Mouse (Mus musculus) heart, embryonic 11.5 days (tissue): Measurements from ENCODE around the gene Ptchd4. TPM values are rescaled to one million over a fixed set of nuclear protein-coding genes. Genes with fewer than 3 reads are reported as not detected.
A peak's percentile ranks its signal among the peaks of the same experiment; 100 is the strongest.

Experiments used
- ATAC-seq: fragments of 200-750 bp; cut with Nextera tagmentation; replicated peaks from 2 replicates; pipeline ENCODE4 v1.8.0; 2017; ENCODE audit warnings: moderate library complexity; ENCODE audit not compliant: insufficient number of reproducible peaks, low FRiP score, low TSS enrichment
- H3K27ac ChIP-seq: fragments of 300-500 bp; sonication (generic); 2 replicates; pipeline ENCODE4 v1.5.1; 2014; ENCODE audit warnings: mild to moderate bottlenecking, low read depth, low read length
- H3K27me3 ChIP-seq: fragments of 300-500 bp; sonication (generic); 2 replicates; pipeline ENCODE4 v1.6.1; 2014; ENCODE audit warnings: mild to moderate bottlenecking, low read length, mixed read lengths; ENCODE audit not compliant: control insufficient read depth, insufficient read depth
- H3K36me3 ChIP-seq: fragments of 300-500 bp; sonication (generic); 2 replicates; pipeline ENCODE4 v1.6.1; 2014; ENCODE audit warnings: mild to moderate bottlenecking, low read length, moderate library complexity, mixed read lengths; ENCODE audit not compliant: control insufficient read depth, insufficient read depth
- H3K4me1 ChIP-seq: fragments of 300-500 bp; sonication (generic); 2 replicates; pipeline ENCODE4 v1.6.1; 2014; ENCODE audit warnings: low read length; ENCODE audit not compliant: control insufficient read depth, insufficient read depth
- H3K4me2 ChIP-seq: fragments of 300-500 bp; sonication (generic); 2 replicates; pipeline ENCODE4 v1.6.1; 2014; ENCODE audit warnings: mild to moderate bottlenecking, moderate library complexity
- H3K4me3 ChIP-seq: fragments of 300-500 bp; sonication (generic); 2 replicates; pipeline ENCODE4 v1.5.1; 2014; ENCODE audit warnings: low read depth, low read length
- H3K9ac ChIP-seq: fragments of 300-500 bp; sonication (generic); 2 replicates; pipeline ENCODE4 v1.6.1; 2014; ENCODE audit warnings: mild to moderate bottlenecking, low read depth, low read length, moderate library complexity
- H3K9me3 ChIP-seq: fragments of 300-500 bp; sonication (generic); replicated peaks from 2 replicates; pipeline ENCODE4 v1.6.1; 2016; ENCODE audit warnings: low read length; ENCODE audit not compliant: control insufficient read depth
- WGBS: fragments of 180-500 bp; shearing (Covaris S2); extraction: QIAGEN DNeasy Blood & Tissue Kit; methylation state at CpG from one replicate; pipeline ENCODE4 v1.1.7; 2014; ENCODE audit not compliant: insufficient replicate concordance; 5-methylcytosine and 5-hydroxymethylcytosine counted together
- polyA plus RNA-seq: library from polyadenylated mRNA; unstranded; fragments of >200 nt; fragmentation: Nextera tagmentation; extraction: Ambion mirVana; gene quantifications from 2 replicates; pipeline ENCODE4 v1.2.1, GENCODE M21; 2014

Ptchd4 gene
- polyA plus RNA-seq, result 0.13 and 0.32 TPM in 2 replicates

GRCm38 (mm10) chr17:42315669-42316611 is at the start of gene Ptchd4:
Gene Ptchd4 (plus strand): TSS chr17:42315947.
- Histone ChIP-seq H3K4me3 (peak within 1 kb of the TSS; percentile 59), H3K27me3 (peaks cover 16% of the 10 kb centered on the region), H3K36me3 (no peaks in the 10 kb centered on the region), H3K9me3 (no peaks in the 10 kb centered on the region), H3K27ac (no peak within 1 kb of the TSS), H3K4me2 (peak within 1 kb of the TSS; percentile 96), H3K9ac (peak within 1 kb of the TSS; percentile 54), H3K4me1 (no peaks in the 10 kb centered on the region)
- WGBS, result under 1% methylated on average over 52 of the region's 56 CpGs
- ATAC-seq, result peak; percentile 65

GRCm38 (mm10) chr17:42276861-42277260 is 38.9 kb upstream of the Ptchd4 start:
- Histone ChIP-seq H3K9ac (no peak overlapping the region), H3K4me3 (no peak overlapping the region), H3K4me1 (no peaks in the 10 kb centered on the region), H3K9me3 (no peaks in the 10 kb centered on the region), H3K36me3 (no peaks in the 10 kb centered on the region), H3K27me3 (no peaks in the 10 kb centered on the region), H3K27ac (no peak overlapping the region), H3K4me2 (no peak overlapping the region)
- WGBS, result 74% methylated on average over 2 of the region's 2 CpGs
- ATAC-seq, result no peak

GRCm38 (mm10) chr17:42284391-42284790 is 31.4 kb upstream of the Ptchd4 start:
- Histone ChIP-seq H3K9me3 (no peaks in the 10 kb centered on the region), H3K36me3 (no peaks in the 10 kb centered on the region), H3K27me3 (no peaks in the 10 kb centered on the region), H3K27ac (no peak overlapping the region), H3K4me2 (no peak overlapping the region), H3K4me3 (no peak overlapping the region), H3K4me1 (no peaks in the 10 kb centered on the region), H3K9ac (no peak overlapping the region)
- ATAC-seq, result no peak
- WGBS, result 60% methylated on average over 1 of the region's 1 CpGs

GRCm38 (mm10) chr17:42286255-42286654 is 29.5 kb upstream of the Ptchd4 start:
- no peak overlapping the region for H3K4me3 ChIP-seq
- H3K36me3 ChIP-seq, result no peaks in the 10 kb centered on the region
- H3K27me3 ChIP-seq, result no peaks in the 10 kb centered on the region
- 65% methylated on average over 3 of the region's 3 CpGs for WGBS
- no peaks in the 10 kb centered on the region for H3K9me3 ChIP-seq
- H3K4me2 ChIP-seq, result no peak overlapping the region
- ATAC-seq, result no peak
- H3K4me1 ChIP-seq, result no peaks in the 10 kb centered on the region
- no peak overlapping the region for H3K9ac ChIP-seq
- H3K27ac ChIP-seq, result no peak overlapping the region

- Histone ChIP-seq H3K36me3 (no peaks in the 10 kb centered on the region), H3K27me3 (no peaks in the 10 kb centered on the region), H3K4me2 (no peak overlapping the region), H3K4me3 (no peak overlapping the region), H3K9me3 (no peaks in the 10 kb centered on the region), H3K9ac (no peak overlapping the region), H3K4me1 (no peaks in the 10 kb centered on the region), H3K27ac (no peak overlapping the region)
- ATAC-seq, result no peak
These were observed 25.4 kb upstream of the Ptchd4 start for GRCm38 (mm10) chr17:42290341-42290740.

GRCm38 (mm10) chr17:42291793-42292192 is 24.0 kb upstream of the Ptchd4 start:
- WGBS, result 39% methylated on average over 5 of the region's 5 CpGs
- no peaks in the 10 kb centered on the region for H3K36me3 ChIP-seq
- H3K9ac ChIP-seq, result no peak overlapping the region
- no peak overlapping the region for H3K27ac ChIP-seq
- H3K4me3 ChIP-seq, result no peak overlapping the region
- no peak for ATAC-seq
- no peaks in the 10 kb centered on the region for H3K4me1 ChIP-seq
- H3K27me3 ChIP-seq, result no peaks in the 10 kb centered on the region
- H3K9me3 ChIP-seq, result no peaks in the 10 kb centered on the region
- H3K4me2 ChIP-seq, result no peak overlapping the region

GRCm38 (mm10) chr17:42297986-42298385 is 17.8 kb upstream of the Ptchd4 start:
- no peaks in the 10 kb centered on the region for H3K9me3 ChIP-seq
- no peak overlapping the region for H3K4me2 ChIP-seq
- no peak overlapping the region for H3K27ac ChIP-seq
- no peak overlapping the region for H3K9ac ChIP-seq
- ATAC-seq, result no peak
- no peak overlapping the region for H3K4me3 ChIP-seq
- H3K4me1 ChIP-seq, result no peaks in the 10 kb centered on the region
- no peaks in the 10 kb centered on the region for H3K36me3 ChIP-seq
- WGBS, result 74% methylated on average over 4 of the region's 4 CpGs
- no peaks in the 10 kb centered on the region for H3K27me3 ChIP-seq

- 65% methylated on average over 3 of the region's 3 CpGs for WGBS
- Histone ChIP-seq H3K4me1 (no peaks in the 10 kb centered on the region), H3K27ac (no peak overlapping the region), H3K36me3 (no peaks in the 10 kb centered on the region), H3K4me3 (no peak overlapping the region), H3K9me3 (no peaks in the 10 kb centered on the region), H3K27me3 (no peaks in the 10 kb centered on the region), H3K9ac (no peak overlapping the region), H3K4me2 (no peak overlapping the region)
- ATAC-seq, result no peak
These were observed 16.1 kb upstream of the Ptchd4 start for GRCm38 (mm10) chr17:42299681-42300080.
